ENCODE assay signal across 21 mouse cellular contexts in the genomic region with DNA sequence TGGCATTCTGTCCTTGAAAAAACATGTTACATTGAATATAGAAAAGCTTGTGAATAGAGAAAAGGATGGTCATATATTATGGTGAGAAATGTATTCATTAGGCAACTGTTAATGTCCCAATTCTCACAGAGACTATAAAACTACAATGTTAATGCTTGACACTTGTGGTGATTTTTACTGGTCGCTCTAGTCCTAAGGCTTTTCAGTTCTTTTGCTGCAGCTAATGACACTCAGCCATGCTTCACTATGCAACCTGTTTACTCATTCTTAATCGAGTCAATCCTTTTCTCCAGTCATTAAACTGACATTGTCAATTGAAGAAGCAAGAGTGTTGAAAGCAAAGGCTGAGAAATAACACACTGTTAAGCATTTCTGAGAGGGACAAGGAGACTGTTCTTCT.
A peak's percentile ranks its signal among the peaks of the same experiment; 100 is the strongest.
DNase-seq lines count a peak whose midpoint lies in the region; ATAC-seq lines count a peak whose summit lies in the region.
"Had no signal": no experiment of that assay in that cellular context is flagged by ENCODE, and none has a peak within 500 bp of the region (broad histone marks: within the 10 kb centered on the region; RNA-seq: fewer than 3 reads in every experiment).

No protein-coding gene starts in this region.

- 72% methylated on average over 2 of the region's 2 CpGs for WGBS in neural tube, embryonic 11.5 days
- WGBS in neural tube, embryonic 14.5 days = 36% methylated on average over 2 of the region's 2 CpGs
- WGBS in neural tube, embryonic 15.5 days = 29% methylated on average over 2 of the region's 2 CpGs

- no peaks in the 10 kb centered on the region for H3K27me3 ChIP-seq in neural tube, embryonic 11.5 days (ENCODE audit: control insufficient read depth, insufficient read depth, low read length)
- no peaks in the 10 kb centered on the region for H3K27me3 ChIP-seq in neural tube, embryonic 14.5 days (ENCODE audit: control insufficient read depth, insufficient read depth, low read length)
- H3K27me3 ChIP-seq in neural tube, embryonic 15.5 days (replicated peaks) = no peaks in the 10 kb centered on the region
- H3K27me3 ChIP-seq: CH12.LX, Patski had no signal

- peak; percentile 53; the same call in 1 of the 2 replicates for ATAC-seq in neural tube, embryonic 11.5 days (ENCODE audit: insufficient read depth, low FRiP score, low TSS enrichment)
- ATAC-seq in neural tube, embryonic 14.5 days (ENCODE audit: low read depth) = peak; percentile 51; the same call in 1 of the 2 replicates
- no peak for ATAC-seq in neural tube, embryonic 15.5 days (ENCODE audit: low FRiP score)
- ATAC-seq: activated CD4-positive, CD25-positive, alpha-beta regulatory T cell, adult 4 months; CD4-positive, CD25-positive, alpha-beta regulatory T cell, adult 4 months; Patski had no signal

- no peak overlapping the region for H3K4me2 ChIP-seq in neural tube, embryonic 11.5 days (ENCODE audit: low read depth)
- no peak overlapping the region for H3K4me2 ChIP-seq in neural tube, embryonic 14.5 days (ENCODE audit: low read depth, low read length)
- H3K4me2 ChIP-seq in neural tube, embryonic 15.5 days = no peak overlapping the region

- H3K9me3 ChIP-seq in neural tube, embryonic 11.5 days (ENCODE audit: control insufficient read depth, low read length) = no peaks in the 10 kb centered on the region
- no peaks in the 10 kb centered on the region for H3K9me3 ChIP-seq in neural tube, embryonic 14.5 days (ENCODE audit: control insufficient read depth, low read length)
- H3K9me3 ChIP-seq in neural tube, embryonic 15.5 days (replicated peaks) = no peaks in the 10 kb centered on the region
- H3K9me3 ChIP-seq: G1E had no signal

- no peaks in the 10 kb centered on the region for H3K4me1 ChIP-seq in neural tube, embryonic 11.5 days (ENCODE audit: control insufficient read depth, insufficient read depth, low read length)
- no peaks in the 10 kb centered on the region for H3K4me1 ChIP-seq in neural tube, embryonic 14.5 days (ENCODE audit: control insufficient read depth, insufficient read depth, low read length)
- no peaks in the 10 kb centered on the region for H3K4me1 ChIP-seq in neural tube, embryonic 15.5 days

- no peak overlapping the region for H3K4me3 ChIP-seq in neural tube, embryonic 11.5 days (ENCODE audit: low read depth, low read length)
- no peak overlapping the region for H3K4me3 ChIP-seq in neural tube, embryonic 14.5 days (ENCODE audit: low read depth, low read length)
- no peak overlapping the region for H3K4me3 ChIP-seq in neural tube, embryonic 15.5 days (replicated peaks)

- no peak for DNase-seq in neural tube, embryonic 11.5 days (ENCODE audit: low spot score)
- no peak for DNase-seq in neural tube, embryonic 10.5 days (ENCODE audit: extremely low spot score, low spot score)
- DNase-seq in retina, embryonic 14.5 days (ENCODE audit: low spot score) = peak; percentile 3
- DNase-seq in retina, postnatal 1 day = no peak
- DNase-seq: adrenal gland, adult 2 months; adrenal gland, adult 8-10 months; adrenal gland, postnatal 10 days; adrenal gland, postnatal 14 days; adrenal gland, postnatal 25 days; adrenal gland, postnatal 36 days; B cell, adult 2 months; cerebellum, adult 11 months; cerebellum, adult 11-12 months; cerebellum, adult 18-20 months had no signal

- H3K36me3 ChIP-seq in neural tube, embryonic 11.5 days (ENCODE audit: control insufficient read depth, insufficient read depth, low read length) = no peaks in the 10 kb centered on the region
- H3K36me3 ChIP-seq in neural tube, embryonic 14.5 days (ENCODE audit: control insufficient read depth, insufficient read depth, low read length) = no peaks in the 10 kb centered on the region
- H3K36me3 ChIP-seq in neural tube, embryonic 15.5 days = no peaks in the 10 kb centered on the region
- H3K36me3 ChIP-seq: G1E had no signal

- H3K27ac ChIP-seq in neural tube, embryonic 11.5 days (ENCODE audit: low read depth, low read length) = no peak overlapping the region
- H3K27ac ChIP-seq in neural tube, embryonic 14.5 days (ENCODE audit: low read depth, low read length) = no peak overlapping the region
- no peak overlapping the region for H3K27ac ChIP-seq in neural tube, embryonic 15.5 days (replicated peaks)

- no peak overlapping the region for H3K9ac ChIP-seq in neural tube, embryonic 11.5 days (ENCODE audit: low read length)
- no peak overlapping the region for H3K9ac ChIP-seq in neural tube, embryonic 14.5 days (replicated peaks; ENCODE audit: low read depth, low read length)
- no peak overlapping the region for H3K9ac ChIP-seq in neural tube, embryonic 15.5 days (replicated peaks)
